Mouse (Mus musculus): ENCODE data around the gene Ankrd63. TPM values are rescaled to one million over a fixed set of nuclear protein-coding genes. Genes with fewer than 3 reads are reported as not detected.

The Ankrd63 gene
- polyA plus RNA-seq (2015; fragmentation: Nextera tagmentation; extraction: Ambion mirVana) = 0.11 and 0.27 TPM in 2 replicates

- DNase-seq (ENCODE audit: low spot score) = no peak
- TF ChIP-seq EP300 (optimal IDR thresholded peaks at IDR 0.05) (no peak), CTCF (IDR thresholded peaks at IDR 0.05; ENCODE audit: low read depth) (no peak)
- Histone ChIP-seq H3K36me3 (ENCODE audit: control insufficient read depth, insufficient read depth, low read length) (no peaks in the 10 kb centered on the region), H3K4me2 (replicated peaks; ENCODE audit: low read depth) (peak within 1 kb of the TSS; percentile 77), H3K9ac (ENCODE audit: low read length) (peak within 1 kb of the TSS; percentile 45), H3K4me3 (ENCODE audit: low read depth, low read length) (peak within 1 kb of the TSS; percentile 45), H3K27me3 (ENCODE audit: control insufficient read depth, insufficient read depth, low read length) (peaks cover 27% of the 10 kb centered on the region), H3K9me3 (ENCODE audit: control insufficient read depth, low read length) (no peaks in the 10 kb centered on the region), H3K27ac (replicated peaks) (no peak within 1 kb of the TSS), H3K4me1 (replicated peaks; ENCODE audit: control insufficient read depth, insufficient read depth) (peaks cover 12% of the 10 kb centered on the region; the same call in 1 of the 2 replicates)
- WGBS = 2% methylated on average over 46 of the region's 50 CpGs
- no peak for ATAC-seq (ENCODE audit: low FRiP score, low TSS enrichment)
Observed at GRCm38 (mm10) chr2:118703913-118704730, at the start of gene Ankrd63. TSS of gene Ankrd63 (minus strand) at chr2:118703963.

- H3K9me3 ChIP-seq (ENCODE audit: control insufficient read depth, low read length) = no peaks in the 10 kb centered on the region
- H3K36me3 ChIP-seq (ENCODE audit: control insufficient read depth, insufficient read depth, low read length) = 0 out of 2 replicates have a peak, but pooled peaks cover 2% of the 10 kb centered on the region
- H3K4me1 ChIP-seq (replicated peaks; ENCODE audit: control insufficient read depth, insufficient read depth) = no peaks in the 10 kb centered on the region
- no peak overlapping the region for H3K4me2 ChIP-seq (replicated peaks; ENCODE audit: low read depth)
- WGBS = 77% methylated on average over 4 of the region's 4 CpGs
- DNase-seq (ENCODE audit: low spot score) (no peak), ATAC-seq (ENCODE audit: low FRiP score, low TSS enrichment) (no peak)
- no peaks in the 10 kb centered on the region for H3K27me3 ChIP-seq (ENCODE audit: control insufficient read depth, insufficient read depth, low read length)
- no peak overlapping the region for H3K4me3 ChIP-seq (ENCODE audit: low read depth, low read length)
- H3K27ac ChIP-seq (replicated peaks) = peak overlapping the region; percentile 78
- TF ChIP-seq EP300 (optimal IDR thresholded peaks at IDR 0.05) (no peak), CTCF (IDR thresholded peaks at IDR 0.05; ENCODE audit: low read depth) (no peak)
- no peak overlapping the region for H3K9ac ChIP-seq (ENCODE audit: low read length)
Observed at GRCm38 (mm10) chr2:118752792-118753108, 49.0 kb upstream of the Ankrd63 start.

GRCm38 (mm10) chr2:118751896-118752791, 48.4 kb upstream of the Ankrd63 start:
- 51% methylated on average over 16 of the region's 16 CpGs for WGBS
- H3K4me1 ChIP-seq (replicated peaks; ENCODE audit: control insufficient read depth, insufficient read depth) = no peaks in the 10 kb centered on the region
- H3K36me3 ChIP-seq (ENCODE audit: control insufficient read depth, insufficient read depth, low read length) = 0 out of 2 replicates have a peak, but pooled peaks cover 2% of the 10 kb centered on the region
- no peaks in the 10 kb centered on the region for H3K9me3 ChIP-seq (ENCODE audit: control insufficient read depth, low read length)
- H3K27me3 ChIP-seq (ENCODE audit: control insufficient read depth, insufficient read depth, low read length) = no peaks in the 10 kb centered on the region
- ATAC-seq (ENCODE audit: low FRiP score, low TSS enrichment) = peak; percentile 43; the same call in 1 of the 2 replicates
- peak; percentile 67 for TF ChIP-seq EP300 (optimal IDR thresholded peaks at IDR 0.05)
- no peak for TF ChIP-seq CTCF (IDR thresholded peaks at IDR 0.05; ENCODE audit: low read depth)
- no peak for DNase-seq (ENCODE audit: low spot score)
- H3K27ac ChIP-seq (replicated peaks) = peak overlapping the region; percentile 78
- H3K4me3 ChIP-seq (ENCODE audit: low read depth, low read length) = no peak overlapping the region
- peak overlapping the region; percentile 19; the same call in 1 of the 2 replicates for H3K9ac ChIP-seq (ENCODE audit: low read length)
- H3K4me2 ChIP-seq (replicated peaks; ENCODE audit: low read depth) = no peak overlapping the region

- H3K27me3 ChIP-seq (ENCODE audit: control insufficient read depth, insufficient read depth, low read length) = no peaks in the 10 kb centered on the region
- 73% methylated on average over 8 of the region's 8 CpGs for WGBS
- TF ChIP-seq EP300 (optimal IDR thresholded peaks at IDR 0.05) (no peak), CTCF (IDR thresholded peaks at IDR 0.05; ENCODE audit: low read depth) (no peak)
- DNase-seq (ENCODE audit: low spot score) = no peak
- H3K4me2 ChIP-seq (replicated peaks; ENCODE audit: low read depth) = no peak overlapping the region
- peak overlapping the region; percentile 64 for H3K27ac ChIP-seq (replicated peaks)
- H3K9me3 ChIP-seq (ENCODE audit: control insufficient read depth, low read length) = no peaks in the 10 kb centered on the region
- no peak overlapping the region for H3K9ac ChIP-seq (ENCODE audit: low read length)
- ATAC-seq (ENCODE audit: low FRiP score, low TSS enrichment) = no peak
- H3K4me1 ChIP-seq (replicated peaks; ENCODE audit: control insufficient read depth, insufficient read depth) = no peaks in the 10 kb centered on the region
- H3K4me3 ChIP-seq (ENCODE audit: low read depth, low read length) = no peak overlapping the region
- 0 out of 2 replicates have a peak, but pooled peaks cover 2% of the 10 kb centered on the region for H3K36me3 ChIP-seq (ENCODE audit: control insufficient read depth, insufficient read depth, low read length)
Observed at GRCm38 (mm10) chr2:118750476-118750875, 46.7 kb upstream of the Ankrd63 start.

GRCm38 (mm10) chr2:118749341-118749884, 45.6 kb upstream of the Ankrd63 start:
- peak overlapping the region; percentile 0 for H3K4me2 ChIP-seq (replicated peaks; ENCODE audit: low read depth)
- no peak overlapping the region for H3K4me3 ChIP-seq (ENCODE audit: low read depth, low read length)
- no peaks in the 10 kb centered on the region for H3K27me3 ChIP-seq (ENCODE audit: control insufficient read depth, insufficient read depth, low read length)
- 0 out of 2 replicates have a peak, but pooled peaks cover 2% of the 10 kb centered on the region for H3K36me3 ChIP-seq (ENCODE audit: control insufficient read depth, insufficient read depth, low read length)
- DNase-seq (ENCODE audit: low spot score) (no peak), ATAC-seq (ENCODE audit: low FRiP score, low TSS enrichment) (peak; percentile 57; the same call in 1 of the 2 replicates)
- TF ChIP-seq EP300 (optimal IDR thresholded peaks at IDR 0.05) (no peak), CTCF (IDR thresholded peaks at IDR 0.05; ENCODE audit: low read depth) (peak; percentile 28)
- H3K4me1 ChIP-seq (replicated peaks; ENCODE audit: control insufficient read depth, insufficient read depth) = peaks cover 4% of the 10 kb centered on the region; the same call in 1 of the 2 replicates
- peak overlapping the region; percentile 14; the same call in 1 of the 2 replicates for H3K9ac ChIP-seq (ENCODE audit: low read length)
- H3K27ac ChIP-seq (replicated peaks) = peak overlapping the region; percentile 64
- WGBS = 39% methylated on average over 10 of the region's 10 CpGs
- no peaks in the 10 kb centered on the region for H3K9me3 ChIP-seq (ENCODE audit: control insufficient read depth, low read length)

All from stomach, postnatal 0 days (tissue).